Mouse (Mus musculus) forebrain, embryonic 15.5 days (tissue): ENCODE measurements around the gene Gzma. TPM values are rescaled to one million over a fixed set of nuclear protein-coding genes. Genes with fewer than 3 reads are reported as not detected.

Experiments used
- ATAC-seq: fragments of 200-750 bp; cut with Nextera tagmentation; replicated peaks from 2 replicates; pipeline ENCODE4 v1.8.0; 2017; ENCODE audit warnings: mild to moderate bottlenecking, moderate TSS enrichment, moderate library complexity
- H3K27ac ChIP-seq: fragments of 300-500 bp; sonication (generic); replicated peaks from 2 replicates; pipeline ENCODE4 v1.5.1; 2015; ENCODE audit warnings: mild to moderate bottlenecking, inconsistent platforms
- H3K27me3 ChIP-seq: fragments of 300-500 bp; sonication (generic); 2 replicates; pipeline ENCODE4 v1.6.1; 2015; ENCODE audit warnings: inconsistent platforms
- H3K36me3 ChIP-seq: fragments of 300-500 bp; sonication (generic); 2 replicates; pipeline ENCODE4 v1.6.1; 2015; ENCODE audit warnings: mild to moderate bottlenecking, inconsistent platforms
- H3K4me1 ChIP-seq: fragments of 300-500 bp; sonication (generic); 2 replicates; pipeline ENCODE4 v1.6.1; 2015; ENCODE audit warnings: inconsistent platforms
- H3K4me2 ChIP-seq: fragments of 300-500 bp; sonication (generic); replicated peaks from 2 replicates; pipeline ENCODE4 v1.6.1; 2015; ENCODE audit warnings: mild to moderate bottlenecking, inconsistent platforms
- H3K4me3 ChIP-seq: fragments of 300-500 bp; sonication (generic); 2 replicates; pipeline ENCODE4 v1.5.1; 2015; ENCODE audit warnings: mild to moderate bottlenecking, inconsistent platforms
- H3K9ac ChIP-seq: fragments of 300-500 bp; sonication (generic); replicated peaks from 2 replicates; pipeline ENCODE4 v1.6.1; 2015; ENCODE audit warnings: mild to moderate bottlenecking, inconsistent platforms
- H3K9me3 ChIP-seq: fragments of 300-500 bp; sonication (generic); 2 replicates; pipeline ENCODE4 v1.6.1; 2016; ENCODE audit warnings: inconsistent platforms
- WGBS: fragments of 180-500 bp; shearing (Covaris S2); methylation state at CpG from one replicate; pipeline ENCODE4 v1.1.7; 2015; ENCODE audit warnings: mixed read lengths; 5-methylcytosine and 5-hydroxymethylcytosine counted together
- polyA plus RNA-seq: library from polyadenylated mRNA; unstranded; fragments of >200 nt; fragmentation: Nextera tagmentation; extraction: Ambion mirVana; gene quantifications from 2 replicates; pipeline ENCODE4 v1.2.1, GENCODE M21; 2015

Gzma gene
- polyA plus RNA-seq, 1 experiment from 2014 or later: not detected

DNA sequence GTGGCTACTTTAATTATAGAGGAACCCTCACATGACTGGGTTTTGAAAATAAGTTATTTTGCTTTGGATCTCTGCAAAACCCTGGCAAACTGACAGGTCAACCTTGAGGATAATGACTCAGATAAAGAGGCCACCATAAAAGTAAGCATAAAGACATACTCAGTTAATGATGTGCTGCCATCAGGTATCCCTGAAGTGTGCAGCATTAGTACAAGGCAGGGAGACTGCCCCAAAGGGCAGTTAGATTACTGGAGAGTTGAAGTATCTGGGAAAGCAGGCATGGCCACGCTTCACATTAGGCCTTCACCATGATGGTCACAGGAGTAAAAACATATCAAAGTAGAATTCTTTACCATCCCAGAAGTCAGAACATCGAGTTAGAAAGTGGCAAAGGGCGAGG lies 55.9 kb downstream of the Gzma start:
- no peak overlapping the region for H3K4me3 ChIP-seq
- no peak for ATAC-seq

More for the DNA sequence above, 55.9 kb downstream of the Gzma start:
- Histone ChIP-seq H3K27me3 (no peaks in the 10 kb centered on the region), H3K9me3 (no peaks in the 10 kb centered on the region), H3K4me2 (peak overlapping the region; percentile 71), H3K4me1 (0 out of 2 replicates have a peak, but pooled peaks cover 12% of the 10 kb centered on the region), H3K36me3 (no peaks in the 10 kb centered on the region), H3K27ac (no peak overlapping the region), H3K9ac (no peak overlapping the region)
- 77% methylated on average over 3 of the region's 3 CpGs for WGBS

Other genes starting within 250 kb of the Gzma start
- gene Mtrex, start 173.6 kb downstream of the Gzma start, polyA plus RNA-seq: 65.0 and 67.7 TPM in 2 replicates
- gene Dhx29, start 173.5 kb downstream of the Gzma start, polyA plus RNA-seq: 31.6 and 34.9 TPM in 2 replicates
- 1.2 and 2.3 TPM in 2 replicates for gene Ccno, start 113.2 kb downstream of the Gzma start, polyA plus RNA-seq
- 0.69 and 1.1 TPM in 2 replicates for gene Mcidas, start 107.1 kb downstream of the Gzma start, polyA plus RNA-seq
- gene Cdc20b, start 65.9 kb downstream of the Gzma start, polyA plus RNA-seq: 0.52 and 0.64 TPM in 2 replicates
- 43.9 and 47.7 TPM in 2 replicates for gene Gpx8, start 54.6 kb downstream of the Gzma start, polyA plus RNA-seq
- gene Esm1, start 108.7 kb upstream of the Gzma start, polyA plus RNA-seq: 1.2 and 5.8 TPM in 2 replicates
- 0.19 TPM in 1 of 2 replicates, not detected in the other for gene Gzmk, start 124.9 kb upstream of the Gzma start, polyA plus RNA-seq
- 0.48 and 0.54 TPM in 2 replicates for gene BC067074, start 192.2 kb upstream of the Gzma start, polyA plus RNA-seq